Mouse (Mus musculus) testis, adult 2 months (tissue): ENCODE results near the gene Wdr25. TPM values are rescaled to one million over a fixed set of nuclear protein-coding genes. Genes with fewer than 3 reads are reported as not detected.

Experiments
- H3K27ac ChIP-seq: fragments of 200-500 bp; 2 replicates; pipeline ENCODE4 v1.5.1; 2012; ENCODE audit warnings: low read depth, low read length; ENCODE audit not compliant: control insufficient read depth, insufficient read depth
- H3K27me3 ChIP-seq: fragments of 200-500 bp; 2 replicates; pipeline ENCODE4 v1.6.1; 2012; ENCODE audit warnings: mild to moderate bottlenecking, low read length, moderate library complexity; ENCODE audit not compliant: control insufficient read depth, insufficient read depth
- H3K36me3 ChIP-seq: fragments of 200-500 bp; 2 replicates; pipeline ENCODE4 v1.6.1; 2012; ENCODE audit warnings: mild to moderate bottlenecking, low read length; ENCODE audit not compliant: control insufficient read depth, insufficient read depth
- H3K4me1 ChIP-seq: fragments of 200-500 bp; 2 replicates; pipeline ENCODE4 v1.6.1; 2012; ENCODE audit warnings: low read length; ENCODE audit not compliant: control insufficient read depth, insufficient read depth
- H3K4me3 ChIP-seq: fragments of 200-500 bp; 2 replicates; pipeline ENCODE4 v1.5.1; 2012; ENCODE audit warnings: low read depth, mild to moderate bottlenecking, low read length, moderate library complexity, mixed read lengths; ENCODE audit not compliant: control insufficient read depth
- CTCF ChIP-seq: fragments of 200-500 bp; IDR thresholded peaks from 2 replicates; pipeline ENCODE4 v1.5.1; 2012; ENCODE audit warnings: low read depth, mild to moderate bottlenecking, inconsistent platforms, low read length, moderate library complexity; ENCODE audit not compliant: control insufficient read depth, insufficient read depth, insufficient replicate concordance
- POLR2A ChIP-seq: fragments of 200-500 bp; IDR thresholded peaks from 2 replicates; pipeline ENCODE4 v1.6.1; 2012; ENCODE audit warnings: low read depth, mild to moderate bottlenecking, inconsistent platforms, low read length, moderate library complexity; ENCODE audit not compliant: control insufficient read depth
- polyA plus RNA-seq: library from polyadenylated mRNA; depleted of rRNA; stranded (reverse); fragments of >200 nt; gene quantifications from 2 replicates; pipeline ENCODE4 v1.2.3, GENCODE M21; 2012

Gene Wdr25
- polyA plus RNA-seq, 1 experiment: 15.0 TPM

GRCm38 (mm10) chr12:108879138-108879537 is 14.3 kb upstream of the Wdr25 start:
- H3K4me1 ChIP-seq: no peaks in the 10 kb centered on the region
- H3K4me3 ChIP-seq: no peak overlapping the region
- TF ChIP-seq CTCF: no peak
- TF ChIP-seq POLR2A: no peak
- H3K36me3 ChIP-seq: no peaks in the 10 kb centered on the region; the same call in none of the 2 replicates
- H3K27me3 ChIP-seq: no peaks in the 10 kb centered on the region
- H3K27ac ChIP-seq: no peak overlapping the region

GRCm38 (mm10) chr12:108880606-108881005 is 12.8 kb upstream of the Wdr25 start:
- Histone ChIP-seq H3K36me3 (peaks cover under 1% of the 10 kb centered on the region), H3K27me3 (no peaks in the 10 kb centered on the region), H3K4me3 (no peak overlapping the region), H3K27ac (no peak overlapping the region), H3K4me1 (no peaks in the 10 kb centered on the region)
- TF ChIP-seq POLR2A (no peak), CTCF (no peak)

- TF ChIP-seq CTCF (no peak), POLR2A (no peak)
- H3K4me1 ChIP-seq: no peaks in the 10 kb centered on the region
- H3K27ac ChIP-seq: no peak overlapping the region
- H3K4me3 ChIP-seq: no peak overlapping the region
- peaks cover 2% of the 10 kb centered on the region for H3K36me3 ChIP-seq
- H3K27me3 ChIP-seq: no peaks in the 10 kb centered on the region
These were observed 12.2 kb upstream of the Wdr25 start for GRCm38 (mm10) chr12:108881192-108881591.

- H3K4me1 ChIP-seq: no peaks in the 10 kb centered on the region
- H3K36me3 ChIP-seq: peaks cover 3% of the 10 kb centered on the region
These were observed 10.7 kb upstream of the Wdr25 start for GRCm38 (mm10) chr12:108882776-108883175.

GRCm38 (mm10) chr12:108885906-108886305 is 7.5 kb upstream of the Wdr25 start:
- Histone ChIP-seq H3K27ac (no peak overlapping the region), H3K36me3 (peaks cover 3% of the 10 kb centered on the region), H3K4me3 (no peak overlapping the region), H3K27me3 (no peaks in the 10 kb centered on the region), H3K4me1 (no peaks in the 10 kb centered on the region)
- TF ChIP-seq POLR2A (no peak), CTCF (no peak)

More at GRCm38 (mm10) chr12:108882776-108883175, 10.7 kb upstream of the Wdr25 start:
- Histone ChIP-seq H3K27ac (no peak overlapping the region), H3K27me3 (no peaks in the 10 kb centered on the region), H3K4me3 (no peak overlapping the region)
- TF ChIP-seq POLR2A (no peak), CTCF (no peak)

- peaks cover 3% of the 10 kb centered on the region for H3K36me3 ChIP-seq
- no peaks in the 10 kb centered on the region for H3K27me3 ChIP-seq
- TF ChIP-seq CTCF: no peak
- no peak for TF ChIP-seq POLR2A
- no peak overlapping the region for H3K4me3 ChIP-seq
- H3K4me1 ChIP-seq: no peaks in the 10 kb centered on the region
- H3K27ac ChIP-seq: no peak overlapping the region
These were observed 6.4 kb upstream of the Wdr25 start for GRCm38 (mm10) chr12:108887077-108887476.

GRCm38 (mm10) chr12:108888632-108889031 is 4.8 kb upstream of the Wdr25 start:
- no peak overlapping the region for H3K4me3 ChIP-seq
- no peaks in the 10 kb centered on the region for H3K27me3 ChIP-seq
- no peaks in the 10 kb centered on the region; the same call in none of the 2 replicates for H3K4me1 ChIP-seq
- H3K27ac ChIP-seq: no peak overlapping the region
- peaks cover 3% of the 10 kb centered on the region for H3K36me3 ChIP-seq
- no peak for TF ChIP-seq CTCF

- Histone ChIP-seq H3K4me3 (peak within 1 kb of the TSS; percentile 90), H3K4me1 (no peaks in the 10 kb centered on the region; the same call in none of the 2 replicates), H3K27ac (peak within 1 kb of the TSS; percentile 80), H3K27me3 (no peaks in the 10 kb centered on the region), H3K36me3 (no peaks in the 10 kb centered on the region; the same call in 1 of the 2 replicates)
- TF ChIP-seq POLR2A: peak; percentile 91
- TF ChIP-seq CTCF: no peak
These were observed 442 bp downstream of the Wdr25 start, which contains the start of gene Wars for GRCm38 (mm10) chr12:108893715-108894431. TSS of gene Wars (minus strand) at chr12:108894174.
